Mouse (Mus musculus): ENCODE data around the gene Cldn10.

GRCm38 (mm10) chr14:118751193-118751753 is 36.4 kb upstream of the Cldn10 start:
- TF ChIP-seq CTCF (IDR thresholded peaks at IDR 0.05; ENCODE audit: low read depth, low read length) (no peak), TAL1 (conservative IDR thresholded peaks at IDR 0.05; ENCODE audit: low read depth, low read length) (no peak), GATA1 (IDR thresholded peaks at IDR 0.05; ENCODE audit: borderline replicate concordance, low read length) (no peak), POLR2AphosphoS5 (IDR thresholded peaks at IDR 0.05; ENCODE audit: insufficient replicate concordance, low read depth, low read length) (no peak)
